Mouse (Mus musculus): ENCODE measurements around the gene Arhgef12.

- TF ChIP-seq HCFC1 (IDR thresholded peaks at IDR 0.05; ENCODE audit: borderline replicate concordance, insufficient read depth, low read length) (no peak), MAFK (IDR thresholded peaks at IDR 0.05; ENCODE audit: insufficient read depth, low read depth, low read length) (no peak)
Measured at GRCm38 (mm10) chr9:42920190-42920589, 186.8 kb downstream of the Arhgef12 start.

All from ES-E14 (cell line).